Mouse (Mus musculus) layer of hippocampus, postnatal 25 days (tissue): ENCODE measurements at regions not wholly inside any gene's neighbourhood (a gene's known extent, or its start where the extent isn't known, plus 50 kb on each side); places are given as distances from the start of the nearest gene placed in this dataset.

Experiments
- DNase-seq, 2 experiments: peaks; one replicate each; pipeline ENCODE4 v3.0.0; 2022; ENCODE audit warnings: mixed read lengths in 2 of 2, low spot score in 1 of 2; ENCODE audit errors: extremely low spot score in 1 of 2

GRCm38 (mm10) chr13:92911660-92912284, 67.2 kb downstream of the Mtx3 start:
- DNase-seq = no peak

GRCm38 (mm10) chr13:92912661-92913060, 68.1 kb downstream of the Mtx3 start:
- DNase-seq = no peak

- no peak for DNase-seq
Observed at GRCm38 (mm10) chr13:92914631-92915030, 70.1 kb downstream of the Mtx3 start.

- no peak for DNase-seq
Observed at GRCm38 (mm10) chr13:92915221-92915839, 70.8 kb downstream of the Mtx3 start.

- no peak for DNase-seq
Observed at GRCm38 (mm10) chr13:92915948-92916710, 71.6 kb downstream of the Mtx3 start.

- no peak for DNase-seq
Observed at GRCm38 (mm10) chr13:92919882-92920281, 75.3 kb downstream of the Mtx3 start.

- no peak for DNase-seq
Observed at GRCm38 (mm10) chr13:92921936-92922335, 77.4 kb downstream of the Mtx3 start.

GRCm38 (mm10) chr13:92923496-92923895, 78.9 kb downstream of the Mtx3 start:
- DNase-seq = no peak

- no peak for DNase-seq
Observed at GRCm38 (mm10) chr13:92924021-92924420, 79.5 kb downstream of the Mtx3 start.

GRCm38 (mm10) chr13:92925196-92925595, 80.6 kb downstream of the Mtx3 start:
- no peak for DNase-seq

GRCm38 (mm10) chr13:92928551-92928950, 84.0 kb downstream of the Mtx3 start:
- no peak for DNase-seq

GRCm38 (mm10) chr13:92931696-92932095, 87.1 kb downstream of the Mtx3 start:
- DNase-seq = no peak

GRCm38 (mm10) chr13:92939032-92939431, 94.5 kb downstream of the Mtx3 start:
- DNase-seq = no peak

GRCm38 (mm10) chr13:92940610-92941009, 96.0 kb downstream of the Mtx3 start:
- DNase-seq = no peak

- no peak for DNase-seq
Observed at GRCm38 (mm10) chr13:92948560-92948959, 104.0 kb downstream of the Mtx3 start.

- no peak for DNase-seq
Observed at GRCm38 (mm10) chr13:92960031-92960430, 115.5 kb downstream of the Mtx3 start.

GRCm38 (mm10) chr13:92962625-92963024, 118.1 kb downstream of the Mtx3 start:
- no peak for DNase-seq

GRCm38 (mm10) chr13:92963351-92963895, 118.9 kb downstream of the Mtx3 start:
- no peak for DNase-seq

GRCm38 (mm10) chr13:92964213-92964743, 119.7 kb downstream of the Mtx3 start:
- no peak for DNase-seq

- DNase-seq = no peak
Observed at GRCm38 (mm10) chr13:92967025-92967610, 122.6 kb downstream of the Mtx3 start.

GRCm38 (mm10) chr13:92969579-92969978, 125.0 kb downstream of the Mtx3 start:
- DNase-seq = no peak
